Mouse (Mus musculus): ENCODE data around the gene Fmnl2.

DNA sequence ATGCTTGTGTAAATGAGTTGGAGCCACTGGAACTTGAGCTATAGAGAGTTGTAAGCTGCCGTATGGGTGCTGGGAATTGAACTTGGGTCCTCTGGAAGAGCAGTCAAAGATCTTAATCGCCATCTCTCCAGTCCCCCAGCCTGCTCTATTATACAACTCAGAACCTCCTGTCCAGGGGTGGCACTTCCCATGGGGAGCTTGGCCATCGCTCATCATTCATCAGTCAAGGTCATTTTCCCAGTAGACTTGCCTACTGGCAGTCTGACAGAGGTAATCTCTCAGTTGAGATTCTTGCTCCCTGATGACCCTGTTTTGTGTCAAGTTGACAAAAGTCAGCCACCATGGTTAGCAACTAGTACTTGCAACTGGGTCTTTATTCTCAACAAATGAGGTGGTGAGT is 165.3 kb downstream of the Fmnl2 start:
- TF ChIP-seq EP300 (IDR thresholded peaks at IDR 0.05) (no peak), CTCF (IDR thresholded peaks at IDR 0.05) (no peak)
